28 mouse cellular contexts compared by ENCODE assay signal in genomic region chr1:59749047-59749446, GRCm38 (mm10). TPM values are rescaled to one million over a fixed set of nuclear protein-coding genes. Genes with fewer than 3 reads are reported as not detected.
DNase-seq lines count a peak whose midpoint lies in the region; ATAC-seq and TF ChIP-seq lines count a peak whose summit lies in the region.
"Had no signal": no experiment of that assay in that cellular context is flagged by ENCODE, and none has a peak within 500 bp of the region (broad histone marks: within the 10 kb centered on the region; RNA-seq: fewer than 3 reads in every experiment).

No protein-coding gene starts in this region.

- TF ChIP-seq RAD21 in MEL (IDR thresholded peaks at IDR 0.05; ENCODE audit: low read depth, low read length), result no peak

- TF ChIP-seq EP300 in MEL (IDR thresholded peaks at IDR 0.05; ENCODE audit: low read depth in 1 of 2, low read length in 2 of 2), result no peak

- H3K9ac ChIP-seq in MEL (ENCODE audit: control insufficient read depth, low read depth, low read length, poor library complexity, severe bottlenecking), result 0 out of 2 replicates have a peak overlapping the region, but pooled peaks have one; percentile 34
- H3K9ac ChIP-seq: embryonic facial prominence, embryonic 13.5 days; forebrain, embryonic 12.5 days; forebrain, embryonic 15.5 days; heart, embryonic 12.5 days; heart, embryonic 15.5 days; hindbrain, embryonic 13.5 days had no signal

- no peak for TF ChIP-seq CTCF in MEL (IDR thresholded peaks at IDR 0.05 in 2 of 3, conservative IDR thresholded peaks at IDR 0.05 in 1 of 3; ENCODE audit: control insufficient read depth in 1 of 3, insufficient read depth in 1 of 3, low read depth in 2 of 3, low read length in 3 of 3, poor library complexity in 1 of 3, severe bottlenecking in 1 of 3)

- ATAC-seq in megakaryocyte, adult 5-6 weeks (ENCODE audit: poor library complexity, severe bottlenecking), result no peak
- ATAC-seq: CD4-positive, CD25-positive, alpha-beta regulatory T cell, adult 4 months; forebrain, embryonic 15.5 days; hindbrain, embryonic 16.5 days had no signal

- peak overlapping the region; percentile 59 for H3K4me3 ChIP-seq in megakaryocyte, embryonic 14.5 days (replicated peaks)
- H3K4me3 ChIP-seq in MEL (ENCODE audit: control insufficient read depth in 1 of 2, insufficient read depth in 1 of 2, low read depth in 2 of 2, low read length in 2 of 2), result no peak overlapping the region
- H3K4me3 ChIP-seq: embryonic facial prominence, embryonic 10.5 days; embryonic facial prominence, embryonic 13.5 days; erythroblast, embryonic 14.5 days; forebrain, embryonic 12.5 days; forebrain, embryonic 15.5 days; heart, embryonic 12.5 days; heart, embryonic 15.5 days; hindbrain, embryonic 10.5 days; hindbrain, embryonic 13.5 days had no signal

- peaks cover 13% of the 10 kb centered on the region for H3K4me1 ChIP-seq in megakaryocyte, embryonic 14.5 days
- H3K4me1 ChIP-seq in MEL (ENCODE audit: control insufficient read depth in 1 of 2, insufficient read depth in 2 of 2, low read length in 2 of 2), result peaks cover 3 to 6% of the 10 kb centered on the region in 2 experiments; a peak in 3 of 4 replicates
- H3K4me1 ChIP-seq: embryonic facial prominence, embryonic 10.5 days; embryonic facial prominence, embryonic 13.5 days; forebrain, embryonic 12.5 days; forebrain, embryonic 15.5 days; heart, embryonic 12.5 days; heart, embryonic 15.5 days; hindbrain, embryonic 10.5 days; hindbrain, embryonic 13.5 days had no signal

- peak overlapping the region; percentile 32; the same call in 1 of the 2 replicates for H3K27ac ChIP-seq in MEL (ENCODE audit: control insufficient read depth, low read depth, low read length)
- H3K27ac ChIP-seq: embryonic facial prominence, embryonic 10.5 days; embryonic facial prominence, embryonic 13.5 days; forebrain, embryonic 12.5 days; forebrain, embryonic 15.5 days; heart, embryonic 15.5 days; hindbrain, embryonic 10.5 days; hindbrain, embryonic 13.5 days had no signal

- no peaks in the 10 kb centered on the region for H3K79me2 ChIP-seq in MEL (ENCODE audit: control insufficient read depth, insufficient read depth, low read length, poor library complexity)

- no peaks in the 10 kb centered on the region for H3K36me3 ChIP-seq in megakaryocyte, embryonic 14.5 days (replicated peaks; ENCODE audit: low read length)
- H3K36me3 ChIP-seq in MEL (ENCODE audit: control insufficient read depth in 1 of 2, insufficient read depth in 2 of 2, low read length in 2 of 2), result peaks cover 0 to 9% of the 10 kb centered on the region in 2 experiments; a peak in 2 of 4 replicates
- H3K36me3 ChIP-seq: embryonic facial prominence, embryonic 10.5 days; embryonic facial prominence, embryonic 13.5 days; forebrain, embryonic 12.5 days; forebrain, embryonic 15.5 days; heart, embryonic 12.5 days; heart, embryonic 15.5 days; hindbrain, embryonic 10.5 days; hindbrain, embryonic 13.5 days had no signal

- H3K27me3 ChIP-seq in megakaryocyte, embryonic 14.5 days (replicated peaks), result no peaks in the 10 kb centered on the region
- H3K27me3 ChIP-seq in MEL (ENCODE audit: control insufficient read depth in 1 of 2, insufficient read depth in 2 of 2, low read length in 2 of 2), result no peaks in the 10 kb centered on the region
- H3K27me3 ChIP-seq: embryonic facial prominence, embryonic 13.5 days; forebrain, embryonic 12.5 days; forebrain, embryonic 15.5 days; heart, embryonic 12.5 days; heart, embryonic 15.5 days; hindbrain, embryonic 13.5 days had no signal

- peak; percentile 19 for DNase-seq in heart, adult 11 months
- DNase-seq in heart, adult 9 months (ENCODE audit: low spot score in 2 of 2), result no peak
- DNase-seq in MEL (ENCODE audit: low read depth, low spot score), result no peak
- DNase-seq in adrenal gland, adult 2 months, result no peak
- no peak for DNase-seq in gastrocnemius, postnatal 14 days
- no peak for DNase-seq in yolk sac, embryonic 10.5 days (ENCODE audit: low spot score)
- DNase-seq: B cell, adult 2 months; cerebellum, adult 11-12 months; cerebellum, adult 8-10 months; cerebellum, postnatal 10 days; cerebellum, postnatal 36 days; embryo, embryonic 11 days; gastrocnemius, postnatal 36 days; heart, postnatal 10 days; heart, postnatal 36 days had no signal

- no peaks in the 10 kb centered on the region for H3K9me3 ChIP-seq in megakaryocyte, embryonic 14.5 days
- H3K9me3 ChIP-seq in MEL (replicated peaks; ENCODE audit: insufficient read depth, low read length), result no peaks in the 10 kb centered on the region
- H3K9me3 ChIP-seq: embryonic facial prominence, embryonic 10.5 days; embryonic facial prominence, embryonic 13.5 days; forebrain, embryonic 12.5 days; forebrain, embryonic 15.5 days; heart, embryonic 12.5 days; heart, embryonic 15.5 days; hindbrain, embryonic 10.5 days; hindbrain, embryonic 13.5 days had no signal

- no peak for TF ChIP-seq POLR2A in MEL (IDR thresholded peaks at IDR 0.05; ENCODE audit: control insufficient read depth in 1 of 2, insufficient read depth in 1 of 2, low read depth in 1 of 2, low read length in 2 of 2, poor library complexity in 1 of 2)

- intact Hi-C loops in gastrocnemius, postnatal 14 days (cut with DNase I; ENCODE audit: low total_unique reads), result no loop called here

TF ChIP-seq in MEL, 35 proteins besides CTCF, POLR2A, EP300 and RAD21:
- no peak for TF ChIP-seq ZMIZ1 (IDR thresholded peaks at IDR 0.05; ENCODE audit: low read depth, low read length)
- peak; percentile 72 for TF ChIP-seq ETS1 (IDR thresholded peaks at IDR 0.05; ENCODE audit: low read depth, low read length)
- no peak for TF ChIP-seq RCOR1 (IDR thresholded peaks at IDR 0.05; ENCODE audit: low read depth, low read length)
- 0 out of 2 replicates have a peak, but pooled peaks have one; percentile 11 for TF ChIP-seq GATA1 (IDR thresholded peaks at IDR 0.05; ENCODE audit: low read depth, low read length)
- 0 out of 2 replicates have a peak, but pooled peaks have one; percentile 10 for TF ChIP-seq TCF12 (IDR thresholded peaks at IDR 0.05; ENCODE audit: low read depth, low read length)
- TF ChIP-seq POLR2AphosphoS2 (IDR thresholded peaks at IDR 0.05; ENCODE audit: low read length), result no peak

RNA-seq across cellular contexts. Expression of gene Bmpr2, which starts 14.2 kb away (rescaled TPM):
- 0.28 TPM in 1 of 2 replicates, not detected in the other for polyA plus RNA-seq in megakaryocyte, embryonic 14.5 days (2012; ENCODE audit: insufficient read depth, low replicate concordance)
- total RNA-seq in megakaryocyte, adult 5-6 weeks (2015), result 45.0 and 49.3 TPM in 2 replicates
- total RNA-seq in megakaryocyte, adult 5-6 weeks (2017), result 23.0 and 26.1 TPM in 2 replicates
- 2.3 and 2.6 TPM in 2 replicates for total RNA-seq in MEL (2012; rRNA removed)
- polyA plus RNA-seq in MEL (2012; ENCODE audit: insufficient read depth in 1 of 2, insufficient read length in 2 of 2, low read depth in 1 of 2, low replicate concordance in 2 of 2, missing spikeins in 1 of 2), result 10 to 100 TPM in 1 of 2 experiments, 1 to 10 TPM in 1; 3.1 to 18.6 TPM
- total RNA-seq in adrenal gland, adult 2 months (2021), result 10 to 100 TPM; 47.6 to 71.5 TPM
- 4.2 and 7.3 TPM in 2 replicates for polyA plus RNA-seq in adrenal gland, adult 2 months (2012; rRNA removed)
- total RNA-seq in gastrocnemius, postnatal 14 days (2021), result 10 to 100 TPM; 32.2 to 32.6 TPM
